Mouse (Mus musculus): ENCODE measurements around the gene Ptch1. TPM values are rescaled to one million over a fixed set of nuclear protein-coding genes. Genes with fewer than 3 reads are reported as not detected.
A peak's percentile ranks its signal among the peaks of the same experiment; 100 is the strongest.

Gene Ptch1
- polyA plus RNA-seq, 1 experiment from 2014 or later = 33.5 TPM

DNA sequence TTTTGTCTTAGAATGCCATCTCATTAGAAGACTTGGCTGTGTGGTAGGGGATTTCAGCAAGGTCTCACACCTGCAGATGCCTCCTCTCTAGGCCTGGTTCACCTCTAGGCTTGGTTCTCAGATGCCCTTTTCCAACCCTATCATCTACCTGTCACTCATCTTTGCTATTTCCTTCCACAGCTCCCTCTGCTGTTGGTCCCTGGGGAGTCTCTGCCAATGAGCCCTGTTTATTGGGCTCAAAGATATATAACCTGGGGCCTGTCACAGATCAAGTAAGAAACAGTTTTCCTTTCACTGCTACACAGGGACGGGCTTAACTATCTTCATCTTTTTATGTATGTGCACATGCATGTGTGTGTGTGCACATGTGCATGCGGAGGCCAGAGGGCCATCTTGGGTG is 71.0 kb downstream of the Ptch1 start:
- Histone ChIP-seq H3K4me1 (no peaks in the 10 kb centered on the region), H3K27me3 (replicated peaks; ENCODE audit: low read depth, poor library complexity, severe bottlenecking) (no peaks in the 10 kb centered on the region), H3K27ac (replicated peaks) (no peak overlapping the region), H3K9me3 (0 out of 2 replicates have a peak, but pooled peaks cover 2% of the 10 kb centered on the region), H3K4me3 (no peak overlapping the region), H3K36me3 (replicated peaks) (peaks cover 10% of the 10 kb centered on the region)
- 90% methylated on average over 2 of the region's 2 CpGs for WGBS
- DNase-seq (ENCODE audit: low spot score) = no peak

- Histone ChIP-seq H3K4me3 (no peak overlapping the region), H3K27ac (replicated peaks) (no peak overlapping the region), H3K9me3 (0 out of 2 replicates have a peak, but pooled peaks cover 2% of the 10 kb centered on the region), H3K27me3 (replicated peaks; ENCODE audit: low read depth, poor library complexity, severe bottlenecking) (no peaks in the 10 kb centered on the region), H3K4me1 (peaks cover 14% of the 10 kb centered on the region), H3K36me3 (replicated peaks) (no peaks in the 10 kb centered on the region)
- WGBS = 93% methylated on average over 2 of the region's 2 CpGs
- DNase-seq (ENCODE audit: low spot score) = no peak
Observed at GRCm38 (mm10) chr13:63499489-63499888, 73.9 kb downstream of the Ptch1 start.

DNA sequence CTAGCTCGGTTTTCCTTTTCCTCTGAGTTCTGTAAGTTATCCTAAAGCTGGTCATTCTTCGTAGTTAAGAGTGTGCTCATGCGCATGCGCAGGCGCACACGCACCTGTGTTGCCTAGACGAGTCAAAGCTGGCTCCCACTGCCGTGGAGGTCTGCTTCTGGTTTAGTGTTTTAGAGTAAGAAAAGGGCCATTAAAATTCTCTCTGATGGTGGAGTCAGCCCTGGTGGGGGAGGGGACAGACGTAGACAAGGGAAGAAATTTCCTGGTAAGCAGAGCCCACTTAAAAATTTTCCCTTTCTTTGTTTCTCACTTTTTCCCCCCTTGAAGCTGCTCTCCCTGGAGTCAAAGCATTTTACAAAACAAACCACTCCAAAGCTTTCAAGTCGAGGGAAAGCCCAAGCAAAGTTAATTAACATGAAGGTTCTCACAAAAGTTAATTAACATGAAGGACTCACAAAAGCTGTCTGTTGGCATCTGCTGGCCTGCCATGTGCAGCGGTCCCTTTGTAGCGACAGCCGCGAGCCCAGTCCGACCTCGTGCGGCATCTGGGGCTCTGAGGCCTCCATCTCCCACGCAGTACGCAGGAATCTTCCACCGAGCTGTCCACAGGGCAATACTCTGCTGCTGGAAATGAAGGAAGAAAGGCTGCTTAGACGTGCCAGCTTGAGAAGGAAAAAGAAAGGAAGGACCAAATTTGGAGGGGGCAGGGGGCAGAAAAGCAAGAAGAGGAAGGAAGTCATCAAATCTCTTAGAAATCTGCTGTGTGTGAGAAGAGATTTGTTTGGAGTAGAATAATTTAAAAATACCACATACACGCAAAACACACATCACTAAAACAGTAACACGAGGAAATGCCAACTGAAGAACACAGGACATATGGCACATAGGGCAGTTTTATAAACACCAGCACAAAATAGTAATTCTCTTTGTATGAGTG is 76.5 kb downstream of the Ptch1 start, which contains the start of gene Fancc:
Fancc (minus strand) TSS at position 633 of the 937 bp plus-strand sequence.
- WGBS = 23% methylated on average over 23 of the region's 23 CpGs
- H3K4me3 ChIP-seq = peak within 1 kb of the TSS; percentile 11; the same call in 1 of the 2 replicates

GRCm38 (mm10) chr13:63487707-63488042 is 85.7 kb downstream of the Ptch1 start:
- 0 out of 2 replicates have a peak overlapping the region, but pooled peaks have one; percentile 28 for H3K4me3 ChIP-seq
- no peaks in the 10 kb centered on the region for H3K9me3 ChIP-seq
- DNase-seq (ENCODE audit: low spot score) = no peak
- no peaks in the 10 kb centered on the region for H3K36me3 ChIP-seq (replicated peaks)
- WGBS = 43% methylated on average over 7 of the region's 7 CpGs
- peaks cover 29% of the 10 kb centered on the region for H3K4me1 ChIP-seq
- H3K27ac ChIP-seq (replicated peaks) = peak overlapping the region; percentile 68
- H3K27me3 ChIP-seq (replicated peaks; ENCODE audit: low read depth, poor library complexity, severe bottlenecking) = no peaks in the 10 kb centered on the region

More for the DNA sequence above, 76.5 kb downstream of the Ptch1 start, which contains the start of gene Fancc:
- DNase-seq (ENCODE audit: low spot score) = peak; percentile 70
- Histone ChIP-seq H3K4me1 (peaks cover 14% of the 10 kb centered on the region), H3K36me3 (replicated peaks) (no peaks in the 10 kb centered on the region), H3K9me3 (no peaks in the 10 kb centered on the region), H3K27ac (replicated peaks) (peak within 1 kb of the TSS; percentile 83), H3K27me3 (replicated peaks; ENCODE audit: low read depth, poor library complexity, severe bottlenecking) (no peaks in the 10 kb centered on the region)

- H3K27me3 ChIP-seq (replicated peaks; ENCODE audit: low read depth, poor library complexity, severe bottlenecking) = no peaks in the 10 kb centered on the region
- 18% methylated on average over 18 of the region's 18 CpGs for WGBS
- DNase-seq (ENCODE audit: low spot score) = peak; percentile 64
- H3K4me3 ChIP-seq = peak overlapping the region; percentile 28
- H3K4me1 ChIP-seq = peaks cover 29% of the 10 kb centered on the region
- no peaks in the 10 kb centered on the region for H3K36me3 ChIP-seq (replicated peaks)
- no peaks in the 10 kb centered on the region for H3K9me3 ChIP-seq
- H3K27ac ChIP-seq (replicated peaks) = peak overlapping the region; percentile 68
Observed at GRCm38 (mm10) chr13:63486791-63487706, 86.3 kb downstream of the Ptch1 start.

- WGBS = 81% methylated on average over 8 of the region's 8 CpGs
- peaks cover 18% of the 10 kb centered on the region for H3K4me1 ChIP-seq
- H3K36me3 ChIP-seq (replicated peaks) = no peaks in the 10 kb centered on the region
- no peak overlapping the region for H3K4me3 ChIP-seq
- peaks cover 4% of the 10 kb centered on the region; the same call in 1 of the 2 replicates for H3K9me3 ChIP-seq
- H3K27ac ChIP-seq (replicated peaks) = no peak overlapping the region
- H3K27me3 ChIP-seq (replicated peaks; ENCODE audit: low read depth, poor library complexity, severe bottlenecking) = no peaks in the 10 kb centered on the region
- no peak for DNase-seq (ENCODE audit: low spot score)
Observed at GRCm38 (mm10) chr13:63475356-63475755, 98.0 kb downstream of the Ptch1 start.

Other genes with a start within 250 kb of the Ptch1 start
- gene Fancc, start 76.3 kb downstream of the Ptch1 start, polyA plus RNA-seq (2016; fragmentation: Nextera tagmentation; extraction: Ambion mirVana) = 22.9 and 25.3 TPM in 2 replicates
- 19.8 and 24.4 TPM in 2 replicates for gene Ercc6l2, start 241.6 kb upstream of the Ptch1 start, polyA plus RNA-seq (2016; fragmentation: Nextera tagmentation; extraction: Ambion mirVana)

All from embryonic facial prominence, embryonic 10.5 days (tissue).